Mouse (Mus musculus): Measurements from ENCODE around the gene Dhx58. TPM values are rescaled to one million over a fixed set of nuclear protein-coding genes. Genes with fewer than 3 reads are reported as not detected.

The Dhx58 gene
- polyA plus RNA-seq (2012; ENCODE audit: low replicate concordance) = 28.1 and 48.4 TPM in 2 replicates

GRCm38 (mm10) chr11:100703851-100704531 is at the start of gene Dhx58:
Gene Dhx58, minus strand, starts transcription at chr11:100704271.

GRCm38 (mm10) chr11:100738066-100738604 is 34.1 kb upstream of the Dhx58 start, which contains the start of gene Rab5c:
Gene Rab5c, minus strand, starts transcription at chr11:100738215.

GRCm38 (mm10) chr11:100713735-100714533 is 9.9 kb upstream of the Dhx58 start, which contains the start of gene Hspb9:
Gene Hspb9, plus strand, starts transcription at chr11:100713850.

GRCm38 (mm10) chr11:100711783-100712615 is 7.9 kb upstream of the Dhx58 start, which contains the start of gene Kat2a:
Gene Kat2a, minus strand, starts transcription at chr11:100712465.

GRCm38 (mm10) chr11:100692164-100692616 is 11.9 kb downstream of the Dhx58 start, which contains the start of gene Zfp385c:
Gene Zfp385c, minus strand, starts transcription at chr11:100692455.

Other genes with a start within 250 kb of the Dhx58 start
- gene Klhl11, start 231.5 kb downstream of the Dhx58 start, polyA plus RNA-seq (2012; ENCODE audit: low replicate concordance) = 2.8 and 4.1 TPM in 2 replicates
- gene Acly, start 176.3 kb downstream of the Dhx58 start, polyA plus RNA-seq (2012; ENCODE audit: low replicate concordance) = 9.1 and 48.3 TPM in 2 replicates
- gene Ttc25, start 158.7 kb downstream of the Dhx58 start, polyA plus RNA-seq (2012; ENCODE audit: low replicate concordance) = 0.06 and 0.10 TPM in 2 replicates
- gene Cnp, start 129.4 kb downstream of the Dhx58 start, polyA plus RNA-seq (2012; ENCODE audit: low replicate concordance) = 106 and 177 TPM in 2 replicates
- gene Nkiras2, start 85.0 kb downstream of the Dhx58 start, polyA plus RNA-seq (2012; ENCODE audit: low replicate concordance) = 28.6 and 48.1 TPM in 2 replicates
- 83.6 and 158 TPM in 2 replicates for gene Dnajc7, start 84.1 kb downstream of the Dhx58 start, polyA plus RNA-seq (2012; ENCODE audit: low replicate concordance)
- gene Zfp385c, start 11.8 kb downstream of the Dhx58 start, polyA plus RNA-seq (2012; ENCODE audit: low replicate concordance) = 0.10 and 1.0 TPM in 2 replicates
- 43.0 and 46.2 TPM in 2 replicates for gene Kat2a, start 8.2 kb upstream of the Dhx58 start, polyA plus RNA-seq (2012; ENCODE audit: low replicate concordance)
- 0.34 TPM in 1 of 2 replicates, not detected in the other for gene Hspb9, start 9.6 kb upstream of the Dhx58 start, polyA plus RNA-seq (2012; ENCODE audit: low replicate concordance)
- gene Rab5c, start 33.9 kb upstream of the Dhx58 start, polyA plus RNA-seq (2012; ENCODE audit: low replicate concordance) = 333 and 444 TPM in 2 replicates
- 1.9 and 2.0 TPM in 2 replicates for gene Kcnh4, start 55.7 kb upstream of the Dhx58 start, polyA plus RNA-seq (2012; ENCODE audit: low replicate concordance)
- not detected in 2 replicates for gene Hcrt, start 58.7 kb upstream of the Dhx58 start, polyA plus RNA-seq (2012; ENCODE audit: low replicate concordance)
- gene Ghdc, start 66.7 kb upstream of the Dhx58 start, polyA plus RNA-seq (2012; ENCODE audit: low replicate concordance) = 10.9 and 12.2 TPM in 2 replicates
- 50.6 and 56.2 TPM in 2 replicates for gene Stat5b, start 146.5 kb upstream of the Dhx58 start, polyA plus RNA-seq (2012; ENCODE audit: low replicate concordance)
- 23.5 and 32.6 TPM in 2 replicates for gene Stat5a, start 155.1 kb upstream of the Dhx58 start, polyA plus RNA-seq (2012; ENCODE audit: low replicate concordance)
- 79.6 and 120 TPM in 2 replicates for gene Stat3, start 235.3 kb upstream of the Dhx58 start, polyA plus RNA-seq (2012; ENCODE audit: low replicate concordance)